Mouse (Mus musculus) ES-E14 (cell line): ENCODE measurements around the gene Fgf9.

Source experiments
- HCFC1 ChIP-seq: IDR thresholded peaks from 2 replicates; pipeline ENCODE4 v1.6.1; 2012; ENCODE audit warnings: low read length, inconsistent platforms, borderline replicate concordance; ENCODE audit not compliant: insufficient read depth
- MAFK ChIP-seq: IDR thresholded peaks from 2 replicates; pipeline ENCODE4 v1.6.1; 2014; ENCODE audit warnings: mild to moderate bottlenecking, low read depth, low read length, inconsistent platforms; ENCODE audit not compliant: insufficient read depth

- TF ChIP-seq MAFK (no peak), HCFC1 (no peak)
These were observed 81.8 kb downstream of the Fgf9 start for GRCm38 (mm10) chr14:58152110-58152509.
